Comparison of ENCODE assay signal across 28 mouse cellular contexts in genomic region chr19:59399849-59400585, GRCm38 (mm10). TPM values are rescaled to one million over a fixed set of nuclear protein-coding genes. Genes with fewer than 3 reads are reported as not detected.
A peak's percentile ranks its signal among the peaks of the same experiment; 100 is the strongest.
DNase-seq lines count a peak whose midpoint lies in the region; ATAC-seq and TF ChIP-seq lines count a peak whose summit lies in the region.
"Had no signal": no experiment of that assay in that cellular context is flagged by ENCODE, and none has a peak within 500 bp of the region (broad histone marks: within the 10 kb centered on the region; RNA-seq: fewer than 3 reads in every experiment).

No protein-coding gene starts in this region.

- peak; percentile 71; the same call in 1 of the 2 replicates for TF ChIP-seq EP300 in ES-Bruce4 (IDR thresholded peaks at IDR 0.05; ENCODE audit: insufficient read depth, low read depth, low read length)

- whole genome bisulfite sequencing in kidney, embryonic 16.5 days: 10% methylated on average over 11 of the region's 11 CpGs
- WGBS in intestine, embryonic 16.5 days: 18% methylated on average over 11 of the region's 11 CpGs

- no peaks in the 10 kb centered on the region for H3K9me3 ChIP-seq in kidney, embryonic 16.5 days (ENCODE audit: low read length)
- H3K9me3 ChIP-seq in ES-Bruce4 (replicated peaks; ENCODE audit: control insufficient read depth, insufficient read depth, low read length, poor library complexity, severe bottlenecking): no peaks in the 10 kb centered on the region
- H3K9me3 ChIP-seq in intestine, embryonic 16.5 days (ENCODE audit: control insufficient read depth, low read length): no peaks in the 10 kb centered on the region
- H3K9me3 ChIP-seq: midbrain, embryonic 15.5 days; neural tube, embryonic 13.5 days had no signal

- no peak overlapping the region for H3K4me3 ChIP-seq in kidney, embryonic 16.5 days (ENCODE audit: low read length)
- no peak overlapping the region for H3K4me3 ChIP-seq in ES-Bruce4 (ENCODE audit: low read depth, low read length)
- no peak overlapping the region for H3K4me3 ChIP-seq in intestine, embryonic 16.5 days (ENCODE audit: low read length)
- H3K4me3 ChIP-seq: midbrain, embryonic 15.5 days; neural tube, embryonic 13.5 days had no signal

- 0 out of 2 replicates have a peak overlapping the region, but pooled peaks have one; percentile 24 for H3K4me2 ChIP-seq in kidney, embryonic 16.5 days (replicated peaks; ENCODE audit: low read depth, low read length)
- H3K4me2 ChIP-seq in intestine, embryonic 16.5 days (ENCODE audit: low read depth, low read length): no peak overlapping the region; the same call in 1 of the 2 replicates
- H3K4me2 ChIP-seq: heart, embryonic 11.5 days; midbrain, embryonic 15.5 days; neural tube, embryonic 13.5 days had no signal

- no peaks in the 10 kb centered on the region for H3K36me3 ChIP-seq in kidney, embryonic 16.5 days (ENCODE audit: insufficient read depth, low read length)
- H3K36me3 ChIP-seq in ES-Bruce4 (ENCODE audit: control insufficient read depth, insufficient read depth, low read length, poor library complexity, severe bottlenecking): no peaks in the 10 kb centered on the region
- H3K36me3 ChIP-seq in intestine, embryonic 16.5 days (ENCODE audit: control insufficient read depth, insufficient read depth, low read length): no peaks in the 10 kb centered on the region
- H3K36me3 ChIP-seq: midbrain, embryonic 15.5 days; neural tube, embryonic 13.5 days had no signal

- H3K9ac ChIP-seq in kidney, embryonic 16.5 days (replicated peaks; ENCODE audit: low read length): no peak overlapping the region
- H3K9ac ChIP-seq in ES-Bruce4 (ENCODE audit: low read depth, poor library complexity, severe bottlenecking): no peak overlapping the region
- no peak overlapping the region for H3K9ac ChIP-seq in intestine, embryonic 16.5 days (ENCODE audit: low read depth, low read length)
- H3K9ac ChIP-seq: midbrain, embryonic 15.5 days; neural tube, embryonic 13.5 days had no signal

- DNase-seq in adrenal gland, adult 2 months: peak; percentile 3
- no peak for DNase-seq in adrenal gland, postnatal 10 days
- DNase-seq in kidney, adult 8-10 months: no peak
- no peak for DNase-seq in cerebellum, postnatal 36 days
- no peak for DNase-seq in frontal cortex, postnatal 36 days (ENCODE audit: low spot score in 2 of 2)
- DNase-seq: adrenal gland, postnatal 25 days; cerebellum, adult 9-10 months; heart, adult 11 months; kidney, adult 18-20 months; retina, postnatal 1 day; right cerebral cortex, postnatal 25 days; thymus, postnatal 25 days had no signal

- no peak for TF ChIP-seq CTCF in ES-Bruce4 (IDR thresholded peaks at IDR 0.05; ENCODE audit: low read depth, low read length)

- ATAC-seq in kidney, embryonic 16.5 days (ENCODE audit: low FRiP score, low TSS enrichment): peak; percentile 75
- peak; percentile 63 for ATAC-seq in intestine, embryonic 16.5 days
- ATAC-seq: CD4-positive, CD25-positive, alpha-beta regulatory T cell, adult 4 months; hindbrain, embryonic 16.5 days; midbrain, embryonic 15.5 days had no signal

- 0 out of 2 replicates have a peak, but pooled peaks cover 3% of the 10 kb centered on the region for H3K27me3 ChIP-seq in kidney, embryonic 16.5 days (ENCODE audit: insufficient read depth, low read length)
- no peaks in the 10 kb centered on the region for H3K27me3 ChIP-seq in ES-Bruce4 (ENCODE audit: control insufficient read depth, insufficient read depth, low read length, poor library complexity, severe bottlenecking)
- peaks cover 4% of the 10 kb centered on the region; the same call in 1 of the 2 replicates for H3K27me3 ChIP-seq in intestine, embryonic 16.5 days (replicated peaks; ENCODE audit: control insufficient read depth, insufficient read depth, low read length)

- no peak for TF ChIP-seq POLR2A in ES-Bruce4 (IDR thresholded peaks at IDR 0.05; ENCODE audit: insufficient read depth, low read length)

- peaks cover 13% of the 10 kb centered on the region for H3K4me1 ChIP-seq in kidney, embryonic 16.5 days (ENCODE audit: insufficient read depth, low read length)
- H3K4me1 ChIP-seq in ES-Bruce4 (ENCODE audit: control insufficient read depth, insufficient read depth, low read length): peaks cover 6% of the 10 kb centered on the region
- peaks cover 3% of the 10 kb centered on the region; the same call in 1 of the 2 replicates for H3K4me1 ChIP-seq in intestine, embryonic 16.5 days (ENCODE audit: control insufficient read depth, insufficient read depth, low read length)
- H3K4me1 ChIP-seq: midbrain, embryonic 15.5 days had no signal

- H3K27ac ChIP-seq in kidney, embryonic 16.5 days (ENCODE audit: low read length): no peak overlapping the region
- H3K27ac ChIP-seq in ES-Bruce4 (ENCODE audit: insufficient read depth, low read length): no peak overlapping the region
- H3K27ac ChIP-seq in intestine, embryonic 16.5 days (ENCODE audit: low read length): no peak overlapping the region
- H3K27ac ChIP-seq: macrophage; midbrain, embryonic 15.5 days; neural tube, embryonic 13.5 days had no signal

RNA-seq across cellular contexts. Expression of gene Pdzd8, which starts 54.4 kb away (rescaled TPM):
- 10 to 100 TPM; 32.1 to 33.7 TPM for total RNA-seq in adrenal gland, adult 2 months (2021)
- polyA plus RNA-seq in adrenal gland, adult 2 months (2012; rRNA removed): 10.2 and 11.3 TPM in 2 replicates
- total RNA-seq in adrenal gland, postnatal 10 days (2021): 10 to 100 TPM; 31.9 to 33.3 TPM
- 8.6 and 8.7 TPM in 2 replicates for polyA plus RNA-seq in kidney, embryonic 16.5 days (2015; fragmentation: Nextera tagmentation; extraction: Ambion mirVana)
- polyA plus RNA-seq in ES-Bruce4 (2011; ENCODE audit: insufficient read depth, insufficient read length, low read depth, missing spikeins): 30.7 and 35.1 TPM in 2 replicates
- polyA plus RNA-seq in intestine, embryonic 16.5 days (2015; fragmentation: Nextera tagmentation; extraction: Ambion mirVana): 5.9 and 6.9 TPM in 2 replicates

RNA-seq across cellular contexts. Expression of gene Emx2, which starts 58.2 kb away (rescaled TPM):
- total RNA-seq in adrenal gland, adult 2 months (2021): under 1 TPM in 1 of 2 experiments, not detected in 1; 0.55 TPM
- polyA plus RNA-seq in adrenal gland, adult 2 months (2012; rRNA removed): 0.18 and 0.24 TPM in 2 replicates
- total RNA-seq in adrenal gland, postnatal 10 days (2021): under 1 TPM in 1 of 2 experiments, not detected in 1; 0.27 TPM
- polyA plus RNA-seq in kidney, embryonic 16.5 days (2015; fragmentation: Nextera tagmentation; extraction: Ambion mirVana): 29.7 and 38.1 TPM in 2 replicates
- 0.51 and 0.59 TPM in 2 replicates for polyA plus RNA-seq in ES-Bruce4 (2011; ENCODE audit: insufficient read depth, insufficient read length, low read depth, missing spikeins)
- polyA plus RNA-seq in intestine, embryonic 16.5 days (2015; fragmentation: Nextera tagmentation; extraction: Ambion mirVana): not detected in 2 replicates
- total RNA-seq: adrenal gland, postnatal 25 days; common myeloid progenitor, adult 5-6 weeks; hematopoietic stem cell, adult 5-6 weeks; liver, adult 2 months had no signal
- polyA plus RNA-seq: CD4-positive, CD25-positive, alpha-beta regulatory T cell, adult 4 months; heart, postnatal 0 days; hindbrain, embryonic 16.5 days; liver, adult 2 months; liver, embryonic 16.5 days; lung, embryonic 16.5 days; macrophage; neural tube, embryonic 13.5 days; spleen, adult 2 months had no signal

Comparison
In these comparisons a context has a peak if more than half of its experiments do, and no peak if none do; other contexts are left out.
1. RNA of gene Emx2, which starts 58.2 kb away (polyA plus RNA-seq): 29.7 to 38.1 TPM in kidney, embryonic 16.5 days; 0.51 to 0.59 TPM in ES-Bruce4, 0.18 to 0.24 TPM in adrenal gland, adult 2 months and not detected in intestine, embryonic 16.5 days; every median in the first group is over 10 times any median in the second.